Mouse (Mus musculus) megakaryocyte, embryonic 14.5 days (primary cell): ENCODE measurements around the gene Hsp90ab1.

ENCODE experiments used
- FLI1 ChIP-seq: IDR thresholded peaks from 2 replicates; pipeline ENCODE4 v1.6.1; 2012; ENCODE audit warnings: low read length, inconsistent platforms, mixed read lengths
- GATA1 ChIP-seq: IDR thresholded peaks from 3 replicates; pipeline ENCODE4 v1.6.1; 2012; ENCODE audit warnings: mixed read lengths, low read length, inconsistent platforms, borderline replicate concordance

GRCm38 (mm10) chr17:45551816-45552451 lies 21.1 kb downstream of the Hsp90ab1 start:
- no peak; the same call in 2 of the 3 replicates for TF ChIP-seq GATA1
- no peak for TF ChIP-seq FLI1
